Mouse (Mus musculus): ENCODE measurements around the gene Icosl.
"Not testable (repeated sequence)": the region's sequence is repeated elsewhere in the genome, so short reads cannot be mapped to it uniquely, and the experiment has no call there.

The Icosl gene

DNA sequence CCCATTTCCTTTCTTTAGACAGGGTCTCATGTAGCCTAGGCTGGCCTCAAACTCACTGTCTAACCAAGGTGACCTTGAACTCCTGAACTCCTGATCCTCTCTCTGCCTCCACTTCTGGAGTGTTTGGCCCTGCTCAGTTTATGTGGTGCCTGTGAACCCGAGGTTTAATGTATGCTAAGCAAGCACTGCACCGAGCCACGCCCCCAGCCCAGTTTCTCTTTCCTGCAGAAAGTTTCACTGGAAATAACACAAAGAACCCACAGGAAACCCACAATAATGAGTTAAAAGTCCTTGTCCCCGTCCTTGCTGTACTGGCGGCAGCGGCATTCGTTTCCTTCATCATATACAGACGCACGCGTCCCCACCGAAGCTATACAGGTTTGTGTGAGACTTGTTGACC, 5.9 kb downstream of the Icosl start:
- DNase-seq (ENCODE audit: low spot score in 2 of 2) = no peak

DNA sequence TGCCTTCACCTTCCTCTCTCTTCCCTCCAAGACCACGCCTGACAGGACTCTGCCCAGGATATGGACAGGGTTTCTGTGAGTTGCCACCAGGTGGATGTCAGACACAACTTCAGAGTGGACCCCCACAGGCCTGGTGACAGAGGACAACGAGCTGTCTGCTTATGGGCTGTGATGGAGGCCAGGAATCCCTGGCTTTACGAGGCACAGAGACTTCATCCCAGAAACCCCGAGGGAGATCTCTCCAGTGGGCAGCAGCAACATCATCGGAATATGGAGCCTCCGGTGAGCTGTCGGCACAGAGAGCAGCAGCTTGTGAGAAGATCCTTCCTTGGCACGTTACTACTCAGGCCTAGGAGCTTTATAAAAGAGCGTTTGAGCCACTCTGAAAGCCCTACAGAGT, 8.8 kb downstream of the Icosl start:
- no peak for DNase-seq (ENCODE audit: low spot score in 2 of 2)

DNA sequence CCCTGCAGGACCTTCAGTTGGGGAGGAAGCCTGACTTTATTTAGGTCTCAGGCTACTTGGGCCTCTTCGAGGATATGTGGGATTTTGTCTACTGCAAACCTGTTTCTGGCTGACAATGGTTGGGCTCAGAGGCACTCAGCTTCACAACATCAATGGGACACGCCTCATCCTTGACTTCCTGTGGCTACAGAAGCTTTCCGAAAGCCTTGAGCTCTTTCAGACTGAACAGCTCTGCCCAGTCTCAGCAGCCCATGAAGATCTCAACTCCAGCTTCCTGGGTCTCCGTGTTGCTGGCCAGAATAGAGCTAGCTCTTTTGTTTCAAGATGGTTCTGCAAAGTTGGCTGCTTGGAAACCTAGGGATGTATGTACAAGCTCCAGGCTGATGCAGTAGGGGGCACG, 9.2 kb downstream of the Icosl start:
- no peak for DNase-seq (ENCODE audit: low spot score in 2 of 2)

DNA sequence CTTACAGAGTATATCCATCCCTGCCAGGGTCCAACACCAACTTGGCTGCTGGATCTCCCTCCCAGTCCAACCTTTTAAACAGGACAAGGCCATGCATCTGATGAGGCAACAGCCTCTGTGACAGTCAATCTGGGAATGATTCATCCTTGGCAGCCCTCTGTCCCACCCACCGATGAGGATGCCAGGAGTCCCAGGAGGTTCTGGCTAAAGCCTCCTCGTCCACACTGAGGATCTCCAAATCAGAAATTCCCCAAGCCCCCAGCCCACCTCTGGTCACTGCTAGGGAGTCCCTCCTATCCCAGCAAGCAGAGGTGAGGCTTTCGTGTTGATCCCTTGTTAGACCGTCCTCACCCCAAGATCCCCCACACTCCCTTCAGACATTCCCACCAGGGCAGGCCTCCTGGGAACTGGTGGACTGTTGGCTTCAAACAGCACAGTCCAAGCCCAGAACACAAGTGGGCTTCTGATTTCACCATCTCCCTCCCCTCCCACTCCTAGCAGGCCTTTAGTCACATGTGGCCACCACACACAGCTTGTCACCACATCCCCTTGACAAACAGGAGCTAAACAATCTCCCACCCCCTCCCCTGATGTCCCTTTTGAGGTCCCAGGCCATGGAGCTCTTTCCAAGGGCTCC, 11.0 kb downstream of the Icosl start:
- DNase-seq (ENCODE audit: low spot score in 2 of 2) = no peak

DNA sequence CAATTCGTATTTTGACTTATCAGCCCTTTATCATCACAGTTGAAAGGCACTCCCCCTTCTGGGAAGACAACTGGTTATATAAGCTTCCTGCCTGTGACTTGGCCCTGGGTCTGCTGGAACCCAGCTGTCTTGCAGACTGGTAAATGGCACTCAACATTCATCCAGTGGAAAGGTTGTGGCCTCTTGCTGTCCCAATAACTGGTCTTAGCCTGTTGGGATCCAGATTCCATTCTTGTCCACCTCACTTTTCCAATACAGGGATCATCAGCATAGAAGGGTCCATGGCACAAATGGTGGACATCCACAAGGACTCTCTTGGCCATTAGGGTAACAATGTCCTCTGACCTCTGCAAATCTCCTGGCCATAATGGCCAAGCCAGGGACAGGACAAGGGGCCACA, 15.0 kb downstream of the Icosl start:
- no peak for DNase-seq (ENCODE audit: low spot score in 2 of 2)

DNA sequence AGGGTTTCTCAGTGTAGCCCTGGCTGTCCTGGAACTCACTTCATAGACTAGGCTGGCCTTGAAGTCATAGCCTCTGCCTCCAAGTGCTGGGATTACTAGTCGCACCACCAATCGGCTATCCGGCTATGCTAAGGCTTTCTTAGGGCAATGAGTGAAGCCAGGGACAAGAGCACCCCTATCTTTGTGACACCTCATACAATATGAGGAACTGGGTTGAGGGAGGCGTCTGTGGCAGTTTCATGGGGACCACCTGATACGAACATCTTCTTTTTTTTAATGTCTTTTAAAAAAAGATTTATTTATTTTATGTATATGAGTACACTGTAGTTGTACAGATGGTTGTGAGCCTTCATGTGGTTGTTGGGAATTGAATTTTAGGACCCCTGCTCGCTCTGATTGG, 16.6 kb downstream of the Icosl start:
- no peak for DNase-seq (ENCODE audit: low spot score in 2 of 2)

DNA sequence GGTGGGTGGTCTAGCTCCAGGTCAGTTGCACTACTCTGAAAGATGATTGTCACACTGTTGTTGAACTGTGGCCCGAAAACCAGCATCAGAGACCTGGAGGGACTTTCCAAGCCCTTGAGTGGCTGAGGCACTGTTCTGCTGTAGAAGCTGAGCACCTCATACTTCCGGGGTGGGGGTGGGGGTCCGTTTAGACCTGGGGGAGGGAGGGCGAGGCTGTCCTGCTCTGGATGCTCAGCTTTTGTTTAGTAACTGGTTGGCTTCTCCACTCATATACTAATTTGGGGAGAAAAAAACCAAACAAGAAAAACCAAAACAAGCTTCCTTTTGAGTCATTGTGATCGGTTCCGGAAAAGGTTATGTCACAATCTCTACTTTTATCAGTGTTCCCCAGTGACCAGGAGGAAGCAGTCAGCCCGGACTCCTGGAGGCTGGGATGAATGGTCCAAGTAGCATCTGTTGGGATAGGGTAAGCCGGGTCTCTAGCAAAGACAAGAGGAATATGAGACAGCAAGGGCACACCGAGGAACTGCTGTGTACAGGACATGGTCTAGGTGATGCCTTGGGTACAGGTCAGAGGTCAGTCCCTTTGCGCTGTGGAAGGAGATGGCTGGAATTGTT, 17.5 kb downstream of the Icosl start:
- no peak for DNase-seq (ENCODE audit: low spot score in 2 of 2)

DNA sequence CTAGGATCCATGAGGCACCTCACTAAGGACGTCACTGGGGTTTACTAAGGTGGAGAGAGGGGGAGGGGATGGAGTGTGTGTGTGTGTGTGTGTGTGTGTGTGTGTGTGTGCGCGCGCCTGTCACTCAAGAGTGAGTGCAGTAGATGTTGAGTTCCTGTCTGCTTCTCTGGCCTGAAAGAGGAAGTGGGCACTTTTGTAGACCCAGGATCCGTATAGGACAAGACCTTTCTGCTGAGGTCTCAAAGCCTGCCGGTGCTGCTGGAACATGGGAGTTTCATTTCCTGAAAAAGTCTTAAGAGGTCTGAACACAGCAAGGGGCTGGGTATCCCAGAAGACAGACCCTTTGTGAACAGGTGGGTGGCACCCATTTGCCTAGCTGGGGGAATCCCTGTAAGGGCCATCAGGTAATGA, 18.0 kb downstream of the Icosl start:
- DNase-seq (ENCODE audit: low spot score in 2 of 2) = no peak

DNA sequence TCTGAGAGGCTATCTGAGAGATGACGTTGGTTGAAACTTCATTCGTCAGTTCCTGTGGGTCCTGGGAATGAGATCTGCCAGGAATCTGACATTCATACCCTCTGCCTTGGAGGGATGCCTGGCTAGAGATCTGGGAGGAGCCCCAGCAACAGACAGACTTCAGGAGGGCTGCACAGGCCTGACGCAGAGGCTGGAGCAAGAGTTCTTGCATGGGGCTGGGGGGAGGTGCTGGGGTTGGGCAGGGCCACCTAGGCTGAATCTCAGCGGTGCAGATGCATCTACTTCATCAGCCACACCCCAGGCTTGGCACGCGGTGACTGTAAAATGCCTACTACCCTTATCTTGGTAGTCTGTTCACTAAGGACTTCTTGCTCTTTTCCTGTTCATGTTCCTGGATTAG, 21.1 kb downstream of the Icosl start:
- no peak for DNase-seq (ENCODE audit: low spot score in 2 of 2)

DNA sequence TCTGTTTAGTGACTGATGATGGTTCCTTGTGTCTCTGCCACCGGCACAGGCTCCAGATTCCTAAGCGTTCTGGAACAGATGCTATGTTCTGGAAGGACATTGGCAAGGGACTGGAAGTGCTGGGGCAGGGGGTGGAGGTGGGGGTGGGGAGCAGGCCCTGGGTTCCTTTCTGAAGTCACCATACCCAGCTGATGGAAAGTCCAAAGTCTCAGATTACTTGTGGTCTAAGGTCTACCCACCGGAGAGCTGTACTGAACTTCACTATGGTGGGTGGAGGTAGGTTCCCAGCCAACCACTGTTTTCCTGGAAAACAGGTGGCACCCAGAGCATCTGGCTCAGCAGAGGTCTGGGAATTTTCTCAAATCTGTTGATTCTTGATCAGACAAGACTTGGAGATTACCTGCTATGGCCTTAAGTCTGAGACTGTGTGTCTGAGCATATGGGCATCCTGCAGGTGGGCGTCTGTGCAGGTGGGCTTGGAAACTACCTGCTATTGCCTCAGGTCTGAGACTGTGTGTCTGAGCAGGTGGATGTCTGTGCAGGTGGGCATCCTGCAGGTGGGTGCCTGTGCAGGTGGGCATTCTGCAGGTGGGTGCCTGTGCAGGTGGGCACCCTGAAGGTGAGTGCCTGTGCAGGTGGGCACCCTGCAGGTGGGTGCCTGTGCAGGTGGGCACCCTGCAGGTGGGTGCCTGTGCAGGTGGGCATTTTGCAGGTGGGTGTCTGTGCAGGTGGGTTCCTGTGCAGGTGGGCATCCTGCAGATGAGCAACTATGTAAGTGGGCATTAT, 21.8 kb downstream of the Icosl start:
- DNase-seq (ENCODE audit: low spot score in 2 of 2) = no peak

DNA sequence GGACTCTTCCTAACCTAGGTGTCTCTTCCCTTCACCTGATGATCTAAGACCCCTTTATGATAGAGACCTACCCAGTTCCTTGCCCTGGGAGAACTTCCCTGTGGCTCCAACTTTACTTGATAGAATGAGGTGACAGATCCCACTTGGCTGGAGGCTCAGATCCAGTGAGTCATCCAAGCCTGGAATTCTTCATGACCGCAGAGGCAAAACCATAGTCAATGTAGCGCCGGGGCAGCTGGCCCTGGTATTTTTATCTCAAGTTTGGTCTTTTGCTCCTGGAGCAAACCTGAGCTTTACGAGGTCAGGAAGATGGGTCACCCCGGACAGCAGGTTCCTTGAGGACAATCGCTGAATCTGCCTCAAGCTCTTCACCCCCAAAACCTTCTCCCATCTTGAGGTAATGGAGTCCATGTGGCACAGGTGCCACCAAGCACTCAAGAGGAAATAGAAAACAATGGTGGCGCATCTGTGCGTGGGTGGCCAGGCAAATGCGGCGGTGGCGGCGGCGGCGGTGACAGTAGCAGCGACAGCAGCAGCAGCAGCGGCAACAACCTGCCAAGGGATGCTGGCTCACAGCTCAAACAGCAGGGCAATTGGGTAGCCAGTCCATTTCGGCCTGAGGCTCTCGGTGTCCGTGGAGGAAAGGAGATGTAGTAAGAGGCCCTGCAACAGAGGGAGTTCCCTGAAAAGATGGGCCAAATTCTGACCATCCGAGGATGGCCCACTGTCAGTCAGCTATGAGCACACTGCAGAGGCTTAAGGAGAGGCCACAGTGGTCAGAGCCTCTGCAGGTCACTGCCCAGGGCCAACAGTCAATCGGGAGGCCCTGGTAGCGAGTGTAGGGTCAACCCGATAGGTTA, 23.0 kb downstream of the Icosl start:
- DNase-seq (ENCODE audit: low spot score in 2 of 2) = no peak

DNA sequence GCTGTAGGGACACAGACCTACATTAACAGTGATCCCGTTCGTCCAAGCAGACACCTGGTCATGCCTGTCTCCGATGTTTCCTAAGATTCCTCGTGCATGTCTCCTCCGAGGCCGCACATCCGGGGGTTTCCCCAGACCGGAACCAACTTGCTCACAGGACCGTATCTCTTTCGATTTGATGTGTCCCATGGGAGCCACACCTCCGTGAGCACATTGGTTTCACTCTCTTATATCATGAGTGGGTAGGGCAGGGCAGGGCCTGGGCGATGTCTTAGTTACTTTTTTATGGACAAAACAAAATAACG, 23.6 kb downstream of the Icosl start:
- DNase-seq (ENCODE audit: low spot score in 2 of 2) = no peak

DNA sequence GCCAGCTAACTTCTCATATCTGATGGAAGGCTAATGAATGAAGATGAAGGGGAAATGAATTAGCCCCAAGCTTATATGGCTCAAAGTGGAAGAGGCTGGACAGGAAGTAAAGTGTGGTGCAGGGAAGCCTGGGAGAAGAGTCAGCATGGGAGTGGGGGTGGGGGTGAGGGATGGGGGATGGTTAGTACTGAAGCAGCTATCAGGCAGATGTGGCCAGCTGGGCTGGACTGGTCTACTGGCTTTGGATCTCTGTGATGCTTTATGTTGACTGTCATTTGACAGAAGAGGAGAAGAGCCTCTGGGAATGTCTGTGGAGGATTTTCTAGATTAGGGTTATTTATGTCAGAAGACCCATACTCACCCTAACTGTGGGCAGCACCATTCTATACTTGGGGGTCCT, 26.1 kb downstream of the Icosl start:
- no peak for DNase-seq (ENCODE audit: low spot score in 2 of 2)

DNA sequence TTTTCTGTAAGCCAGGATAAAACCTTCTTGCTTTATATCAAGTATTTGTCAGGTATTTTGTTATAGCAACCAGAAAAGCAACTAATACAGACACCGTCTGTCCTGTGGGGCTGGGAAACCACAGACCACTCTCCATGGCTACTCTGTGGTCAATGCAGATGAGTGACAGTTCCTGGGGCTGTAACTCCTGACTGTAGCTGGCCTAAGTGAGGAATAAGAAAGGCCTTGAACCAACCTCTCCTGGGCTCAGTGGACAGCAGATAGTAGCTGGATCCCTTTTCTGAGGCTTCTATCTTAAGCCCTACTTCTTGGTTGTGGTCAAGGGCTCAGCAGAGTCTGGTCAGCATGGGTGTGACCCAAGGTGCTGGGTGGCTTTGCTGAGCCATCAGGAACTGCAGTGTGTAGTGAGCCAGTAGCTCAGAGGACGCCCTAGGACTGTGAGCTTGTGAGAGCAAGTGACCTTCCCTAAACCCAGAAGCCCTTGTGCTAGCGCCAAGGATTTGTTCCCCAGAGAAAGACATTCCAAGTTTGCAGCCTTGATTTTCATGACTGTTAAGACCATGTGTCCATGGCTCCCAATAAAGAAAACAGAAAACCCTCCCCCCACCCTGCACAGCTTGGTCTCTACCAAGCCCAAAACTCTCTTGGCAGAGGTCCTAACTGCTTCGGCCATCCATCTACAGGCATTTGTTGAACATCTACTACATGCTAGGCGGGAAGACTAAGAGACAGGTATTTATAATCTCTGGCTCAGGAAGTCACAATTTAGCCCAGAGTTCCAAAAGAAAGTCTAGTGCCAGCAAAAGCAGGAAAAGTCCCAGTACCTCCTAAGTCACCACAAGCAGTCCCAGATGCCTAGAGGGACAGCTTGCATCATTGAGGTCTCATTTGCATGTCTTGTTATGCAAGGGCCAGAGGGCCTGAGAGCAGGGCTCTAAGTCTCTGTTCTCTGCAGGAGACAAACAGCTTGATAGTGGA, 27.1 kb downstream of the Icosl start:
- DNase-seq (ENCODE audit: low spot score in 2 of 2) = no peak

DNA sequence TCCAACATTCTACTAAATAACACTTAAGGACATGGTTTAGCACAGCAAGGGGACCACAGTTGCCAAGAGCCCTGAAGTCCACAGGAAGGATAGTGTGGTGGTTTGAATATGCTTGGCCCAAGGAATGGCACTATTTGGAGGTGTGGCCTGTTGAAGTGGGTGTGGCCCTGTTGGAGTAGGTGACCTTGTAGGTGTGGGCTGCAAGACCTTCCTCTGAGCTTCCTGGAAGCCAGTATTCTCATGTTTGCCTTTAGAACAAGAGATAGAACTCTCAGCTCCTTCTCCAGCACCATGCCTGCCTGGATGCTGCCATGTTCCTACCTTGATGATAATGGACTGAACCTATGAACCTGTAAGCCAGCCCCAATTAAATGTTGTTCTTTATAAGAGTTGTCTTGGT, 30.8 kb downstream of the Icosl start:
- not testable (repeated sequence) for DNase-seq (ENCODE audit: low spot score in 2 of 2)

DNA sequence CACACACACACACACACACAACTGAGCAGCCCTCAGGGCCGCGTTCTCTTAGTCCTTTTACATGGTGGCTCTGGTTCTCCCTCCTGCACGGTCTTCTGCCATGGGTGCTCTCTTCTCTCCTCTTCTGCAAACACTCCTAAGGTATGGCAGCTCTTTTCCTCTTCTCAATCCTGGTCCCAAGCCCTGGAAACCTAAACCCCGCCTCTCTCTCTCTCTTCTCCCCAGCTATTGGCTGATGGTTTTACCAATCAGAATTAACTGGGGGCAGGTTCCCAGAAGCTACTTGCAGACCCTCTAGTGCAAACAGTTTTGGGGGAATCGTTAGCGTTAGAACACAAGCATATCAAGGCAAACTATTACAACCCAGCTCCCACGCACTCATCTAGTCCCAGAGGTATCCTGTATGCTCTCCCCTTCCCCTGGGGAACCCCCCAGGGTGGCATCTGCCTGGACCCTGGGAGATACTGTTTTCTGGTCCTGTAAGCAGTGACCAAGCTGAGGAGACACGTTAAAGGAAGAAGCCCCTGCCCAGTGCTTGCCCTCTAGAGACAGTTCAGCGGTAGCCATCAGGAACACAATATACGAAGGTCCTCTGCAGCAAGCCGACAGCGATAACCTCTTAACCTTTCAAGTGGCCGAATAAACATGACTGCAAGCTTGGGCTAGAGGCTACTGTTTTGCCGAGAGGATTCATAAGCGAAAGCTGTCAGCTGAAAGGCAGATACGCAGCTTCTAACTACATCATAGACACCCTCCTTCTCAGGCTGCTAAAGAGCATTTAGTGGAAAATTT, 32.1 kb downstream of the Icosl start:
- DNase-seq (ENCODE audit: low spot score in 2 of 2) = no peak

DNA sequence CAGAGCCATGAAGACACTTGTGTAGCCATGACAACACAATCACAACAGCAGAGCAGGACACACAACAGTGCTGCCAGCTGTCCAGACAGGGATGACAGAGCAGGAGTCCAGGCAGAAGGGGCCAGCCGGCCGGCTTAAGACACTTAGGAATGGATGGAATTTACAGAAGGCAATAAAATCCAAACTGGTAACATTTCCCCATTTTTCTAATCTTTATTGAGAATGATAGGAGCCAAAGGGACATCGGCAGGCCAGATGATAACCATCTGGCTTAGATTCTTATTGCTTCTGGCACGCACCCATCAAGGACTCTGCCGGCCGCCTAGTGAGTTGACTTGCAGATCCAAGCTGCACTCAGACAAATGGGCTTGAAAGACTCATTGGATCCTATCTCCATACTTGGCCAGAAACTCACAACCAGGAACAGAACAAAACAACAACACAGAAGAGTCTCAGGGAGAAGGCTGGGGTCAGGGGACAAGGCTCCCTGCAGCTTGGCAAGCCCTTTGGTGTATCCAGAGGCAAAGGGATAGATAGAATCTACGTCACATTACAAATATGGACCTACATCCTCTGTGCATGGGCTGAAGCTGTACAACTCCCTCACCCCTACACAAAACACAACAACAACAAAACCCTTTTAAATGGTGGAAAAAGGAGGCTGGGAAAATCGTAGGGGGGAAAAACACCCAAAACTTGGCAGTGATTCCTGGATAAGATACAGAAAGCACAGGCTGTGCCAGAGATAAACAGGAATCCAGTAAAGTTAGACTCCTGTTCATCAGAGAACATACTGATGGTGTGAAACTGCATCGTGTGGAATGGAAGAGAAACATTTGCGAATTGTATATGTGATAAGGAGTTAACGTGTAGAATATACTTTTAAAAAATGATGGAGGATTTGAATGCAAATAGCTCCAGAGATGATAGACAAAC, 35.7 kb downstream of the Icosl start:
- DNase-seq (ENCODE audit: low spot score in 2 of 2) = peak; percentile 12 to 29

DNA sequence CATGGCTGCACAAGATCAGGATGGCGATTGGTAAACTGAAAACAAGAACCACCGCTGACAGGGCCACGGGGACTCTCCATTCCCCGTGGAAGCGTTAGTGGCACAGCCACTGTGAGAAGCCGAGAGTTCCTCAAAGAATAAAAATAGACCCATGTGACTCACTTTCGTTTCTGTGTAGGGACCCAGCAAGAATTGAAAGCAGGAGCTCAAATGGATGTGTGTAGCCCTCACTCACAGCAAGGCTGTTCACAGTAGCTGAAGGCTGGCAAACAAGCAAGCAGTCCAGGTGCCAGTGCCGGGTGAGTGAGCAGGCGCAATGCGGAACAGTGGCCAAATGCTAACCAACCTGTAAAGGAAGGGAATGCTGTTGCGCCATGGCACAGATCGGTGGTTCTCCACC, 36.4 kb downstream of the Icosl start:
- peak; percentile 25 to 40 for DNase-seq (ENCODE audit: low spot score in 2 of 2)

DNA sequence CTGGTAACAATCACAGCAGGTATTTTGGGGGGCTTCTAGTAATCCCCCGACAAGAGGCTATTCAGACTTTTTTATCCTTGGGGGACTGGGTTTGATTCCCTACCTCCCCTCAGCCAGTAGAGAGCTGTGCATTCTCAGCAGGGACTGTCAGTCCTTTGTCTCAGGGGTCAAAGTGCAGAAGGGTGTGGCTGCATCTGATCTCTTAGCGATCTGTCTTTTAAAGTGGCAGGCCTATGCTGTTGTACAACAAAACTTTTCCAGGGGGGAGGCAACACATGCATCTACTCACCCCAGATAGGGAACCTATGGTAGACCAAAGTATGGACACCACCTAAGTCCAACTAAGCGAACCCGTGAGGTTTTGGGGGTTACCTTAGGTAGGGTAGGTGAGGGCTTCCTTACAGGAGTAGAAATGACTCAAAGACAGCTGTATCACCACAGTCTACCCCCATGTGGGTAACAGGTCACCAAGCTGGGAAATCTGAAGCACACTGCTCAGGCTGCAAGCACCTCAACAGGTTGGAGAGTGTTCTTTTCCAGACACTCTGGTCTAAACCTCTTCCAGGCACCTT, 45.5 kb downstream of the Icosl start:
- DNase-seq (ENCODE audit: low spot score in 2 of 2) = no peak

Data from right cerebral cortex, adult 2 months (tissue).